Mouse (Mus musculus): ENCODE results near the gene Ndufv2. TPM values are rescaled to one million over a fixed set of nuclear protein-coding genes. Genes with fewer than 3 reads are reported as not detected.
"Not testable (repeated sequence)": the region's sequence is repeated elsewhere in the genome, so short reads cannot be mapped to it uniquely, and the experiment has no call there.

Gene Ndufv2
- polyA plus RNA-seq, 1 experiment from 2014 or later, result 576 TPM

DNA sequence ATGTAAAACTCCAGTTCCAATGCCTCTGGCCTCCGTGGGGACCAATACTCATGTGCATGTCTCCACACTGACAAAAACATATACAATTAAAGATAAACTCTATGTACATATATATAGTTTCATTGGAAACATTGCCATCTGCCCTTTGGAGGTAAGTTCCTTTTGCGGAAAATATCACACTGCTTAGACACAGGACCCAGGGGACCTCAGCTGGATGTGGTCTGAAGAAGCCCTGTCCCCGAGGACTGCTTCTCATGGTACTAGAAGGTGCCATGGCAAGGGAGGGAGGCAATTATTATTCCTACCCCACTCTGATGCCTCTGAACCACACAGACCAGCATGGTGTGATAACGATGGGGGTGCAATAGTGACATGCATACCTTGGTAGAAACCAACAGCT is 43.2 kb downstream of the Ndufv2 start:
- no peaks in the 10 kb centered on the region for H3K4me1 ChIP-seq (replicated peaks; ENCODE audit: insufficient read depth, low read length)
- no peak overlapping the region for H3K4me2 ChIP-seq (ENCODE audit: low read length)
- no peaks in the 10 kb centered on the region for H3K36me3 ChIP-seq (ENCODE audit: insufficient read depth, low read length)
- no peak overlapping the region for H3K4me3 ChIP-seq (replicated peaks; ENCODE audit: low read depth, low read length)
- DNase-seq (ENCODE audit: low spot score), result no peak
- no peaks in the 10 kb centered on the region for H3K9me3 ChIP-seq (replicated peaks; ENCODE audit: low read length)
- 90% methylated on average over 4 of the region's 4 CpGs for whole genome bisulfite sequencing
- H3K27me3 ChIP-seq (ENCODE audit: insufficient read depth, low read length), result no peaks in the 10 kb centered on the region
- ATAC-seq (replicated peaks; ENCODE audit: low FRiP score, low read depth), result no peak
- no peak overlapping the region for H3K9ac ChIP-seq (ENCODE audit: low read depth, low read length)
- H3K27ac ChIP-seq, result no peak overlapping the region
- TF ChIP-seq CTCF (IDR thresholded peaks at IDR 0.05; ENCODE audit: low read depth), result no peak

DNA sequence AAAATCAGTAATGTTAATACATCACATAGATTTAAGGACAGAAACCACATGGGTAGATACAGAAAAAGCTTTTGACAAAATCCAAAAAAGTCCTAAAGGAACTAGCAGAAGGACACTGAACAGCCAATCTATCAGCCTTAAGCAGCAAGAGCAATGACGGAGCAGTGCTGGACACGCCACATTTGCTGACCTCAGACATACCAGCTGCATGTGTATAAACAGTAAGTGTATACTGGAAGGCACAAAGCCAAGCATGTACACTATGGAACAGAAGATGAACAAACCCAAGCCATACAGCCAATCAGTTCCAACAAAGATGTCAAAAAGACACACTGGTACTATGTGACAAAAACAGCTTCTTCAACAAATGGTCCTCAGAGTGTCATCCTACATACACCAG is 44.2 kb downstream of the Ndufv2 start:
- 62% methylated on average over 2 of the region's 2 CpGs for WGBS

DNA sequence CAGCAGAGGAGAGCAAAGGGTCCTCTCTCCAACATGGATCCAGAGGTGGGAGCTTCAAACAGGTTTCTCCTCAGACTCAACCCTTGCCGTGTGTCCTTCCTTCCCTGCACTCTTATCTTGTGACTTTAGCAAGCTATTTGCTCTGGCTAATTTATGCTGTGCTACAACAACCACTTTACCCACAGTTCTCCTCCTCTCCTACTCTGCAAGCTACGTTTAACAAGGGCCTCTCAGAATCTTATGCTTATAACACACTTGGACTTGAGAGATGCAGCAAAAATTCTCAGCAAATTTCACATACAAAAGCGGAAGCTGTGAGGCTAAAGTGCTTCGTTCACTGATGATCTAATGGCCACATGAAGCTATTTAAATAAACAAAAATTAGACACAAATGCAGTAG is 48.0 kb downstream of the Ndufv2 start:
- Histone ChIP-seq H3K9ac (ENCODE audit: low read depth, low read length) (no peak overlapping the region), H3K4me2 (ENCODE audit: low read length) (no peak overlapping the region), H3K27ac (no peak overlapping the region), H3K36me3 (ENCODE audit: insufficient read depth, low read length) (no peaks in the 10 kb centered on the region), H3K27me3 (ENCODE audit: insufficient read depth, low read length) (no peaks in the 10 kb centered on the region), H3K4me1 (replicated peaks; ENCODE audit: insufficient read depth, low read length) (no peaks in the 10 kb centered on the region), H3K4me3 (replicated peaks; ENCODE audit: low read depth, low read length) (no peak overlapping the region), H3K9me3 (replicated peaks; ENCODE audit: low read length) (no peaks in the 10 kb centered on the region)
- DNase-seq (ENCODE audit: low spot score), result no peak
- TF ChIP-seq CTCF (IDR thresholded peaks at IDR 0.05; ENCODE audit: low read depth), result no peak
- WGBS, result 74% methylated on average over 4 of the region's 4 CpGs
- ATAC-seq (replicated peaks; ENCODE audit: low FRiP score, low read depth), result no peak

More for the DNA sequence above, 44.2 kb downstream of the Ndufv2 start:
- Histone ChIP-seq H3K4me2 (ENCODE audit: low read length) (no peak overlapping the region), H3K4me1 (replicated peaks; ENCODE audit: insufficient read depth, low read length) (no peaks in the 10 kb centered on the region), H3K4me3 (replicated peaks; ENCODE audit: low read depth, low read length) (no peak overlapping the region), H3K36me3 (ENCODE audit: insufficient read depth, low read length) (no peaks in the 10 kb centered on the region), H3K27ac (no peak overlapping the region), H3K27me3 (ENCODE audit: insufficient read depth, low read length) (no peaks in the 10 kb centered on the region), H3K9ac (ENCODE audit: low read depth, low read length) (no peak overlapping the region), H3K9me3 (replicated peaks; ENCODE audit: low read length) (no peaks in the 10 kb centered on the region)
- TF ChIP-seq CTCF (IDR thresholded peaks at IDR 0.05; ENCODE audit: low read depth), result no peak
- DNase-seq (ENCODE audit: low spot score) (no peak), ATAC-seq (replicated peaks; ENCODE audit: low FRiP score, low read depth) (no peak)

DNA sequence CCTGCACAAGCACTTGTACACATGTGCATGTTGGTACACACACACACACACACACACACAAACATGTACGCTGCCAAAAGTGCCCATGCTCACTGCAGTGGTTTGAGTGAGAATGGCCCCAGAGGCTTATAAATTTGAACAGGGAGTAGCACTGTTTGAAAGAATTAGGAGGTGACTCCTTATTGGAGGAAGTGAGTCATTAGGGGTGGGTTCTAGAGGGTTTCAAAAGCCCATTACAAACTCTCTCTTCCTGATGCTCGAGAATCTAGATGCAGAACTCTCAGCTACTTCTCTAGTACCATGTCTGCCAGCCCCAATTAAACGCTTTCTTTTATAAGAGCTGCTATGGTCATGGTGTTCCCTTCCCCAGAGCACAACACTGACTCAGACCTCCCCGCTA is 52.6 kb downstream of the Ndufv2 start:
- Histone ChIP-seq H3K27me3 (ENCODE audit: insufficient read depth, low read length) (no peaks in the 10 kb centered on the region), H3K4me3 (replicated peaks; ENCODE audit: low read depth, low read length) (no peak overlapping the region), H3K36me3 (ENCODE audit: insufficient read depth, low read length) (no peaks in the 10 kb centered on the region), H3K9me3 (replicated peaks; ENCODE audit: low read length) (no peaks in the 10 kb centered on the region), H3K9ac (ENCODE audit: low read depth, low read length) (no peak overlapping the region), H3K4me2 (ENCODE audit: low read length) (no peak overlapping the region), H3K27ac (no peak overlapping the region), H3K4me1 (replicated peaks; ENCODE audit: insufficient read depth, low read length) (no peaks in the 10 kb centered on the region)
- no peak for ATAC-seq (replicated peaks; ENCODE audit: low FRiP score, low read depth)
- 69% methylated on average over 4 of the region's 4 CpGs for WGBS
- no peak for TF ChIP-seq CTCF (IDR thresholded peaks at IDR 0.05; ENCODE audit: low read depth)
- peak; percentile 10 for DNase-seq (ENCODE audit: low spot score)

DNA sequence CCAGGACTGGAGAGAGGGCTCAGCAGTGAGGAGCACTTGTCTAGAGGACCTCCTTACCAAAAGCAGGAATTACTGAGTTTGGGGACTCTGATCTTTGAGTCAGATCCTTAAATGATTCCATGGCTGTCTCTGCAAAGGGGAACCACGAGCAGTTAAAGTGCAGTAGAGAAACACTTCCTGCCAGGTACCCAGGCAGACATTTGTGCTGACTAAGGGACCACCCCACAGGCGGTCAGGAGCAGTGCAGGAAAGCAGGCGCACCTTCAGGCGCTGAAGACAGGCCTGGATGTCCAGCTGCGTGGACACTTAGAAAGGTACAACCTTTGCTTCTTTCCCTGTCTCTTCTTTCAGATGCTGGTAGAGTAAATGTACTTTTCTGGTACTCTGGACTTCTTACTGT is 53.2 kb downstream of the Ndufv2 start:
- ATAC-seq (replicated peaks; ENCODE audit: low FRiP score, low read depth), result no peak; the same call in 1 of the 2 replicates
- no peak for DNase-seq (ENCODE audit: low spot score)
- Histone ChIP-seq H3K4me3 (replicated peaks; ENCODE audit: low read depth, low read length) (no peak overlapping the region), H3K9ac (ENCODE audit: low read depth, low read length) (no peak overlapping the region), H3K4me1 (replicated peaks; ENCODE audit: insufficient read depth, low read length) (no peaks in the 10 kb centered on the region), H3K4me2 (ENCODE audit: low read length) (no peak overlapping the region), H3K27me3 (ENCODE audit: insufficient read depth, low read length) (no peaks in the 10 kb centered on the region), H3K27ac (no peak overlapping the region), H3K9me3 (replicated peaks; ENCODE audit: low read length) (no peaks in the 10 kb centered on the region), H3K36me3 (ENCODE audit: insufficient read depth, low read length) (no peaks in the 10 kb centered on the region)
- WGBS, result 49% methylated on average over 5 of the region's 5 CpGs
- 0 out of 2 replicates have a peak, but pooled peaks have one; percentile 9 for TF ChIP-seq CTCF (IDR thresholded peaks at IDR 0.05; ENCODE audit: low read depth)

DNA sequence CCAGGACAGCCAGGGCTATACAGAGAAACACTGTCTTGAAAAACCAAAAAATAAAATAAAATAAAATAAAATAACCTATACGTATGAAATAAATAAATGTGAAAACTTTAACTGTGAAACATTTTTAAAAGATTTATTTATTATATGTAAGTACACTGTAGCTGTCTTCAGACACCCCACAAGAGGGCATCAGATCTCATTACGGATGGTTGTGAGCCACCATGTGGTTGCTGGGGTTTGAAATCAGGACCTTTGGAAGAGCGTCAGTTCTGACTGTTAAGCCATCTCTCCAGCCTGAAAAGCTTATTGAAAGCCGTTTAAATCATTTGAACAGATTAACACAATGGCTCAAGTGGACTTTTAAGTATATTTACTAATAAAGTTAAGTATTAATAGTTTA is 57.7 kb downstream of the Ndufv2 start:
- not testable (repeated sequence) for H3K27ac ChIP-seq
- TF ChIP-seq CTCF (IDR thresholded peaks at IDR 0.05; ENCODE audit: low read depth), result peak; percentile 44
- 93% methylated on average over 4 of the region's 4 CpGs for WGBS

DNA sequence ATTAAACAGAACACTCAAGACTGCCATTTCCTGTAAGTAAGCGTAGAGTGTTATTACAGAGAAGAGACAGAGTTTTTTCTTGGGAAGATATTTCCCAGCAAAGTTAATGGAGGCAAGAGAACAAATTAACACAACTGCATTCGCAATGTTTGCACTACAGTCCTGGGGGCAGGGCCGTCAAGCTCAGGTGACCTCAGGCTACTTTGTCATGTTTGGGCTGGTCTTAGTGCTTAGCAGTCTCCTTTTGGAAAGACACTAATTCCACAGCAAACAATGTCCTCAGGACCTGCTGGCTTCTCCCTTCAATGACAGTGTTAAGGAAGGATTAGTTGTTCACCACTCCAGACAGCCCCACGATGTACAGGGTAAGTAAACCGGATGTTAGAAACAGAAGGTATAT is 60.3 kb downstream of the Ndufv2 start:
- no peak for TF ChIP-seq CTCF (IDR thresholded peaks at IDR 0.05; ENCODE audit: low read depth)
- Histone ChIP-seq H3K9ac (ENCODE audit: low read depth, low read length) (no peak overlapping the region), H3K4me1 (replicated peaks; ENCODE audit: insufficient read depth, low read length) (no peaks in the 10 kb centered on the region), H3K27me3 (ENCODE audit: insufficient read depth, low read length) (no peaks in the 10 kb centered on the region), H3K36me3 (ENCODE audit: insufficient read depth, low read length) (0 out of 2 replicates have a peak, but pooled peaks cover 3% of the 10 kb centered on the region), H3K27ac (no peak overlapping the region), H3K9me3 (replicated peaks; ENCODE audit: low read length) (no peaks in the 10 kb centered on the region), H3K4me3 (replicated peaks; ENCODE audit: low read depth, low read length) (no peak overlapping the region), H3K4me2 (ENCODE audit: low read length) (no peak overlapping the region)
- no peak for ATAC-seq (replicated peaks; ENCODE audit: low FRiP score, low read depth)
- WGBS, result 64% methylated on average over 5 of the region's 5 CpGs
- DNase-seq (ENCODE audit: low spot score), result no peak

More for the DNA sequence above, 57.7 kb downstream of the Ndufv2 start:
- not testable (repeated sequence) for H3K27me3 ChIP-seq (ENCODE audit: insufficient read depth, low read length); H3K4me1 ChIP-seq (replicated peaks; ENCODE audit: insufficient read depth, low read length); H3K9ac ChIP-seq (ENCODE audit: low read depth, low read length); H3K9me3 ChIP-seq (replicated peaks; ENCODE audit: low read length); H3K36me3 ChIP-seq (ENCODE audit: insufficient read depth, low read length); DNase-seq (ENCODE audit: low spot score); ATAC-seq (replicated peaks; ENCODE audit: low FRiP score, low read depth); H3K4me3 ChIP-seq (replicated peaks; ENCODE audit: low read depth, low read length); H3K4me2 ChIP-seq (ENCODE audit: low read length)
